Mouse (Mus musculus) thymus, adult 18-20 months (tissue): ENCODE measurements around the gene Lrrk1.
"Not testable (repeated sequence)": the region's sequence is repeated elsewhere in the genome, so short reads cannot be mapped to it uniquely, and the experiment has no call there.

Experiments
- DNase-seq, 2 experiments: peaks; one replicate each; pipeline ENCODE4 v3.0.0; 2022; ENCODE audit warnings: mixed read lengths in 2 of 2

Lrrk1 gene

DNA sequence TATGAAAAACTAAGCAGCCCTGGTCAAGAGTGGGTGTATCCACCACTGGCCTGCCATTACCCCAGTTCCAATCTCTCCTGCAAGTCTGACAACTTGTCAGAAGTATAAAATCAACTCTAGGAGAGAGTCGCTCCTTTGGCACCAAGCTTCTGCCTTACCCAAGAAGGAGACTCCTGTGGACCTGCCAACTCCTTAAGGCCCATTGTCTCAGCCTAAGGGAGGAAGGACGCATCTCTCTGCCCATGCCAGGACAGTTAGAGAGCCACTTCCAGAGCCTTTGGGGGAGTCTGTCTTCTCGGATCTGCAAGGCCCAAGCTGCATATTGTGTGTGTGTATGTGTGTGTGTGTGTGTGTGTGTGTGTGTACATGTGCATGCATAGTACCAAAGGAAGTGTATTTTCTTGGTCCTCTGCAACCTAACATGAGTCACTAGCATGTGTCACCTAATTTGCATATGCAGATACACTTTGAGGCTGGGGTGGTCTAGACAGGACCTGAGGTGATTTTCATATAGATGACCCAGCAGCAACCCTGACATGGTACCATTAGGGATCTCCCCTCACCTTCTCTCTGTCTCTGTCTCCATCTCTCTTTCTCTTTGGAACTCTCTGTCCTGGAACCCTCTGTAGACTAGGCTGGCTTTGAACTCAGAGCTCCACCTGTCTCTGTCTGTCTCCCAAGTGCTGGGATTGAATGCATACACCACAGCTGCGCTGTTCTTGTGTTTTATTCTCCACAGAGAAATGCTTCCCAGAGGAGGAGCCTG, 168.9 kb downstream of the Lrrk1 start:
- DNase-seq, result no peak

DNA sequence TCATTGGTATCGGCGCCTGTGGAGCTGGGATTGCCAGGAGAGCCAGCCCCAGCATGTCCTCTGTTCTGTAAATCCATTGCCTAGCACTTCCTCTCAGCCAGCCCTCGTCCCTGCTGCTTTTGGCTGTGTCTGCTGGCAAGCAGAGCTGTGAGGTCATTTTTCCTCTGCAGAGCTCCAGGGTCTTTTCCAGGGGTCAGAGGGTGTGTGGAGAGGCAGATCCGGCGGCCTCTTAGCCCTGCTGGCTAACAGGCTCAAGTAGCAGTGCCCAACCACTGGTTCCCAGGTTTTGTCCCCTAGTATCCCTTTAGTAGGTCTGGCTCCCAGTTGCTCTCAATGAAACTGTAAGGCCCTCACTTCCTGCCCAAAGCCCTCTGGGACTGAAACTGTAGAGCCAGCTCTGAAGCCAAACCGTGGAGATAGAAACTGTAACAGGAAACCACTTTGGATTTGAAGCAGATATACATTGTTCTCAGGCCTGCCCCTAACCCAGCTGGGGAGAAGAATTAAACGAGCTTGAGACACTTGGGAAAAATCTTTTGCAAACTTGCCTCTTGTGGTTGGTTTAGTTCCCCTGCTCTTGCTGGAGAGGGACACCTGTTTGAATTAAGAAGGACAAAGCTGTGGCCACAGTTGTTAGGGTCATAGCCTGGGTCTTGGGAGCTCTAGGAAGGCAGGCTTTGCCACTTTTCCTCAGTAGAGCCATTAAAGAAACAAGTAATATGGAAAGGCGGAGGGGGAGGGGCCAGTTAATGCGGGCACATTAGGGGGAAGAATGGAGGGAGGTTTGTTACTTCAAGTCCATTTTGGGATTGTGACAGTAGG, 169.7 kb downstream of the Lrrk1 start:
- DNase-seq, result no peak

GRCm38 (mm10) chr7:66217531-66218094, 170.5 kb downstream of the Lrrk1 start:
- no peak for DNase-seq

DNA sequence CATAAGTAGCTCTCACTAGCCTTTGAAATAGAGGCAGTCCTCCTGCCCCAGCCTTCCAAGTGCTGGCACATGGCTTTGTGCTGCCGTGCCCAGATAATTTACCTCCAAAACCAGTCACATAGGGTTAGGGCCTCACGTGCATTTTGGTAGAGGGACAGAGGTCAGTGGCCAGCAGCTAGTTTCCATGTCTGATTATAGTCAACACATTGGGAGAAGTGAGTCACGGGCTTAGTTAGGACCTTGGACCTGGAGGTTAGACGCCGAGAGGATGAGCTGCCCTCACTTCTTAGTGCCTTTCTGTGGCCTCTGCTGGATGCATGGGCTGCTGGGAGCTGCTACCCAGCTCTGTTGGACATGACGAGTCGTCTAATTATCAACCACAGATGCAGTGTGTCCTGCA, 171.1 kb downstream of the Lrrk1 start:
- no peak for DNase-seq

- no peak for DNase-seq
These were observed 172.2 kb downstream of the Lrrk1 start for GRCm38 (mm10) chr7:66215911-66216310.

- DNase-seq, result no peak
These were observed 173.7 kb downstream of the Lrrk1 start for GRCm38 (mm10) chr7:66214477-66214876.

GRCm38 (mm10) chr7:66212887-66213286, 175.3 kb downstream of the Lrrk1 start:
- DNase-seq, result no peak

DNA sequence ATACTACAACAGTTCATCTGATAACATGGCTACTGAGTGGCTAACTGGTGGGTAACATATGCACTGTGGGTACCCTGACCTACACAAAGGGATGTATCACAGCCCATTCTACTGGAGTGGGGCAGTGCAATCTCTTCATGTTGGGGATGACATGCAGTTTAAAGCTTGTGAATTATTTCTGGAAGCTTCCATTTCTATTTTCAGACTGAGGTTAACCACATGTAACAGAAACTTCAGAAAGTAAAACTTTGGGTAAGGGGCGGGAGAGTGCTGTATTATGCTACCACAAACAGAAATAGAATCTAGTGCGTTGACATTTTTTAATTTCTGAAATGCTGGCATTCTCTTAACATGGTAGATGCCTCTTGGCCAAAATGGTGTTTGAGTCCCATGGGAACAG, 178.2 kb downstream of the Lrrk1 start:
- DNase-seq, result no peak

DNA sequence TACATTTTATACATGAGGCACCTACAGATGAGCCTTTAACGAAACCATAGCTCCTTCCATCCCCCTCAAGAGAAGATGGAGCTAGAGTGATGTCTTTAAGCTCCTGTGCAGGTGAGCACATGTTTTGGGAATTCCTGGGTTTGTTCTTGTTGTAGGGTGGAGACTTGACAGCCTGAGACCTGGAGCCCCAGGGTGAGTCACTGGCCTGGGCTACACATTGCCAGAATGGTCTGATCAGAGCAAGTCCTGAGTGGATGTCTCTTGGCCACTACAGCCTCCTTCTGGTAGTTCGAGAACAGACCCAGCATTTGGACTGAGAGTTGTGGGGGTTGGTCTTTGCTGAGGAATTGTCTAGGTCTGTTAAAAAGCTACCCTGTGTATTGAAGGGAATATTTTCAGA, 186.5 kb downstream of the Lrrk1 start:
- no peak for DNase-seq

- no peak for DNase-seq
These were observed 187.2 kb downstream of the Lrrk1 start for GRCm38 (mm10) chr7:66200791-66201450.

- no peak for DNase-seq
These were observed 187.8 kb downstream of the Lrrk1 start for GRCm38 (mm10) chr7:66200383-66200782.

GRCm38 (mm10) chr7:66199391-66199831, 188.7 kb downstream of the Lrrk1 start:
- DNase-seq, result no peak

- DNase-seq, result no peak
These were observed 189.7 kb downstream of the Lrrk1 start for GRCm38 (mm10) chr7:66198416-66198815.

GRCm38 (mm10) chr7:66196609-66197445, 191.3 kb downstream of the Lrrk1 start:
- peak in 1 of 2 experiments; percentile 14 for DNase-seq

GRCm38 (mm10) chr7:66195881-66196280, 192.3 kb downstream of the Lrrk1 start:
- DNase-seq, result no peak

GRCm38 (mm10) chr7:66194511-66194910, 193.6 kb downstream of the Lrrk1 start:
- DNase-seq, result peak in 1 of 2 experiments; percentile 28

DNA sequence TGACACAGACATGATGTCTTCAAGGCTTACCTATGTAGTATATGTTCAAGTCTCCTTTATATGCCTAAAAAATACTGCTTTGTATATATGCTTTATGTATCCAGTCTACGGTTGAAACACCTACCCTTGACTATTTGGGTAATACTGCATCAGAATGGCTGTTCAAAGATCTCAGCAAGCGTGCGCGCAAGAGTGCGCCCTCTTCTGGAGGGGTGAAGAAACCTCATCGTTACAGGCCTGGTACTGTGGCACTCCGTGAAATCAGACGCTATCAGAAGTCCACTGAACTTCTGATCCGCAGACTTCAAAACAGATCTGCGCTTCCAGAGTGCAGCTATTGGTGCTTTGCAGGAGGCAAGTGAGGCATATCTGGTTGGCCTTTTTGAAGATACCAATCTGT, 197.8 kb downstream of the Lrrk1 start:
- not testable (repeated sequence) for DNase-seq

- no peak for DNase-seq
These were observed 200.4 kb downstream of the Lrrk1 start for GRCm38 (mm10) chr7:66187581-66188231.

DNA sequence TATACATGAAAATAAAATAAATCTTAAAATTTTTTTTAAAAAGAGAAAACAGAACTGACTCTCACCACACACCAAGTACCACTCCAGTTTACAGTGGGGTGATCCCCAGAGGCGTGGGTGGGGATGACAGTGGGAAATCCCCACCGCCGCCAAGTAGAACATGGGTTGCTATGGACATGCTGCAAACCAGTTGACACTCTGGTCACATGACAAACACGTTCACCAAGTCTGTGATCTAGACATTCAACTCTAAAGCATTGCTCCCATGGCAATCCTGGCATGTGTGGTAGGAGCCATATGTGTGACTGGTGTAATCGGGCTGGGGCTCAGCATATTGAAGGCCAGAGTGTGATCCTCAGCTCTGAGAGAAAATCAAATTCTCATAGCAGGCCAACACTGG, 202.8 kb downstream of the Lrrk1 start:
- no peak for DNase-seq

DNA sequence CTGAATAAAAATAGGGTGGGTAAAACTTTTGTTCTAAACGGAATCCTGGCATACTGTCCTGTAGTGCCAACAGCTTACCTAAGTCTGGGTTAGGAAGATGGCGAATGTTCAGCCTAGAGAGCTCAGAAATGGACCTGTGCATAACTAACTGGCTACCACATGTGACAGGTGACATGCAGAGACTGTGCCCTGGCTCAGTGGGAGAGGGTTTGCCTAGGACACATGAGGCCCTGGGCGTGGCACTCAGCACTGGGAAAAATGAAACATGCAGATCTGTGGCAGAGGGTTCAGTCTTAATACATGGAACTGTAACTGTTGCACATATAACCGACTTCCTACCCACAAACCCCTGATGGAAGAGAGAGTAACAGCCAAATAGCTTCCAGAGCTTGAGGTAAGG, 204.1 kb downstream of the Lrrk1 start:
- no peak for DNase-seq

- DNase-seq, result no peak
These were observed 204.7 kb downstream of the Lrrk1 start for GRCm38 (mm10) chr7:66183404-66183803.
